Mouse (Mus musculus): ENCODE measurements at regions not wholly inside any gene's neighbourhood (a gene's known extent, or its start where the extent isn't known, plus 50 kb on each side); places are given as distances from the start of the nearest gene placed in this dataset.

- Histone ChIP-seq H3K27ac (no peak overlapping the region), H3K4me3 (no peak overlapping the region)
- no peak for DNase-seq (ENCODE audit: low spot score in 2 of 2)
- TF ChIP-seq CTCF (conservative IDR thresholded peaks at IDR 0.05) = peak; percentile 54
These were observed 710.6 kb upstream of the Tmem132c start for GRCm38 (mm10) chr5:126530806-126531527.

- DNase-seq (ENCODE audit: low spot score in 2 of 2) = no peak
- TF ChIP-seq CTCF (conservative IDR thresholded peaks at IDR 0.05) = no peak
- H3K27ac ChIP-seq = no peak overlapping the region
- no peak overlapping the region for H3K4me3 ChIP-seq
These were observed 710.1 kb upstream of the Tmem132c start for GRCm38 (mm10) chr5:126531528-126531894.

- DNase-seq (ENCODE audit: low spot score in 2 of 2) = no peak
- Histone ChIP-seq H3K4me3 (no peak overlapping the region), H3K27ac (no peak overlapping the region)
- TF ChIP-seq CTCF (conservative IDR thresholded peaks at IDR 0.05) = no peak
These were observed 709.6 kb upstream of the Tmem132c start for GRCm38 (mm10) chr5:126531975-126532374.

- no peak overlapping the region for H3K4me3 ChIP-seq
- no peak for DNase-seq (ENCODE audit: low spot score in 2 of 2)
- TF ChIP-seq CTCF (conservative IDR thresholded peaks at IDR 0.05) = no peak
- no peak overlapping the region for H3K27ac ChIP-seq
These were observed 703.5 kb upstream of the Tmem132c start for GRCm38 (mm10) chr5:126538072-126538471.

- no peak overlapping the region for H3K4me3 ChIP-seq
- DNase-seq (ENCODE audit: low spot score in 2 of 2) = peak in 1 of 2 experiments; percentile 29
- peak overlapping the region; percentile 23; the same call in 1 of the 2 replicates for H3K27ac ChIP-seq
- no peak for TF ChIP-seq CTCF (conservative IDR thresholded peaks at IDR 0.05)
These were observed 697.2 kb upstream of the Tmem132c start for GRCm38 (mm10) chr5:126544261-126544976.

- no peak for TF ChIP-seq CTCF (conservative IDR thresholded peaks at IDR 0.05)
- Histone ChIP-seq H3K4me3 (no peak overlapping the region), H3K27ac (no peak overlapping the region)
- DNase-seq (ENCODE audit: low spot score in 2 of 2) = peak in 1 of 2 experiments; percentile 23
These were observed 693.8 kb upstream of the Tmem132c start for GRCm38 (mm10) chr5:126547841-126548240.

GRCm38 (mm10) chr5:126551676-126552075 lies 689.9 kb upstream of the Tmem132c start:
- Histone ChIP-seq H3K27ac (peak overlapping the region; percentile 55), H3K4me3 (no peak overlapping the region)
- peak in 1 of 2 experiments; percentile 20 for DNase-seq (ENCODE audit: low spot score in 2 of 2)
- no peak for TF ChIP-seq CTCF (conservative IDR thresholded peaks at IDR 0.05)

- Histone ChIP-seq H3K4me3 (no peak overlapping the region), H3K27ac (no peak overlapping the region)
- no peak for TF ChIP-seq CTCF (conservative IDR thresholded peaks at IDR 0.05)
- no peak for DNase-seq (ENCODE audit: low spot score in 2 of 2)
These were observed 682.6 kb upstream of the Tmem132c start for GRCm38 (mm10) chr5:126559011-126559410.

GRCm38 (mm10) chr5:126565817-126566216 lies 675.8 kb upstream of the Tmem132c start:
- H3K27ac ChIP-seq = no peak overlapping the region
- TF ChIP-seq CTCF (conservative IDR thresholded peaks at IDR 0.05) = no peak
- H3K4me3 ChIP-seq = no peak overlapping the region
- no peak for DNase-seq (ENCODE audit: low spot score in 2 of 2)

GRCm38 (mm10) chr5:126566226-126566625 lies 675.4 kb upstream of the Tmem132c start:
- DNase-seq (ENCODE audit: low spot score in 2 of 2) = no peak
- H3K4me3 ChIP-seq = no peak overlapping the region
- H3K27ac ChIP-seq = no peak overlapping the region
- TF ChIP-seq CTCF (conservative IDR thresholded peaks at IDR 0.05) = no peak

GRCm38 (mm10) chr5:126573766-126574165 lies 667.8 kb upstream of the Tmem132c start:
- DNase-seq (ENCODE audit: low spot score in 2 of 2) = no peak
- Histone ChIP-seq H3K4me3 (no peak overlapping the region), H3K27ac (no peak overlapping the region)
- 0 out of 2 replicates have a peak, but pooled peaks have one; percentile 14 for TF ChIP-seq CTCF (conservative IDR thresholded peaks at IDR 0.05)

- Histone ChIP-seq H3K4me3 (no peak overlapping the region), H3K27ac (no peak overlapping the region)
- DNase-seq (ENCODE audit: low spot score in 2 of 2) = no peak
- TF ChIP-seq CTCF (conservative IDR thresholded peaks at IDR 0.05) = no peak
These were observed 643.8 kb upstream of the Tmem132c start for GRCm38 (mm10) chr5:126597786-126598330.

- H3K27ac ChIP-seq = no peak overlapping the region
- DNase-seq (ENCODE audit: low spot score in 2 of 2) = peak in 1 of 2 experiments; percentile 15
- H3K4me3 ChIP-seq = no peak overlapping the region
- TF ChIP-seq CTCF (conservative IDR thresholded peaks at IDR 0.05) = no peak
These were observed 642.0 kb upstream of the Tmem132c start for GRCm38 (mm10) chr5:126599561-126599960.
